Mouse (Mus musculus) left cerebral cortex, postnatal 10 days (tissue): ENCODE measurements around the gene Gm20683. TPM values are rescaled to one million over a fixed set of nuclear protein-coding genes. Genes with fewer than 3 reads are reported as not detected.

Source experiments
- DNase-seq, 2 experiments: peaks; one replicate each; pipeline ENCODE4 v3.0.0; 2021 to 2022; ENCODE audit warnings: low spot score in 2 of 2, mixed read lengths in 1 of 2; ENCODE audit errors: extremely low spot score in 1 of 2
- intact Hi-C: fragments of 180-260 bp; cut with DNase I; formaldehyde crosslinking; loops from one replicate; pipeline ENCODE4 v1.15.1; 2025
- microRNA-seq: library from miRNA; unstranded; fragments of <30 nt; microRNA quantifications from one replicate; pipeline ENCODE4 v1.2.0, GENCODE M21; 2022
- total RNA-seq, 2 experiments: library from RNA; stranded (reverse); gene quantifications; 2 replicates each; pipeline ENCODE4 v1.2.3; 2021

Gene Gm20683
- total RNA-seq, 2 experiments from 2014 or later = 28.7 to 29.9 TPM

- intact Hi-C loops = no loop called here
- no peak for DNase-seq
Measured at GRCm38 (mm10) chr17:25786781-25787504, 54.6 kb downstream of the Gm20683 start.

GRCm38 (mm10) chr17:25786280-25786679 lies 55.3 kb downstream of the Gm20683 start, which contains the start of gene Ccdc78:
Gene Ccdc78, plus strand, starts transcription at chr17:25786580.
- intact Hi-C loops = no loop called here
- no peak for DNase-seq

GRCm38 (mm10) chr17:25785281-25785745 lies 56.2 kb downstream of the Gm20683 start, which contains the start of gene Haghl:
Gene Haghl, minus strand, starts transcription at chr17:25785673.
- DNase-seq = peak; percentile 95 to 97
- intact Hi-C loops = no loop called here

Small RNA genes lying within 50 kb of the gene (microRNA-seq; reads per million reads assigned to microRNA genes)
- 2.9 reads per million, percentile 2 among the genes with 10 or more reads in this experiment for gene Mir3082

Other genes starting within 250 kb of the Gm20683 start
- 10 to 100 TPM; 86.1 to 88.9 TPM for gene Gng13, start 124.6 kb downstream of the Gm20683 start, total RNA-seq
- 1 to 10 TPM; 3.0 to 4.8 TPM for gene Chtf18, start 114.3 kb downstream of the Gm20683 start, total RNA-seq
- 10 to 100 TPM; 31.9 to 32.4 TPM for gene Rpusd1, start 114.1 kb downstream of the Gm20683 start, total RNA-seq
- not detected for gene Mslnl, start 105.7 kb downstream of the Gm20683 start, total RNA-seq
- gene Msln, start 87.4 kb downstream of the Gm20683 start, total RNA-seq = 1 to 10 TPM; 4.0 to 5.4 TPM
- 10 to 100 TPM; 26.2 to 26.3 TPM for gene Narfl, start 68.0 kb downstream of the Gm20683 start, total RNA-seq
- gene Haghl, start 56.1 kb downstream of the Gm20683 start, total RNA-seq = 100 to 1,000 TPM; 132 to 133 TPM
- gene Ccdc78, start 55.2 kb downstream of the Gm20683 start, total RNA-seq = under 1 TPM in 1 of 2 experiments, not detected in 1; 0.16 TPM
- gene Fam173a, start 48.9 kb downstream of the Gm20683 start, total RNA-seq = 10 to 100 TPM; 74.3 to 74.9 TPM
- gene AC134908.4, start 46.1 kb downstream of the Gm20683 start, total RNA-seq = 1 to 10 TPM; 1.7 to 2.3 TPM
- gene Metrn, start 44.6 kb downstream of the Gm20683 start, total RNA-seq = 10 to 100 TPM; 59.8 to 61.1 TPM
- gene Fbxl16, start 32.7 kb downstream of the Gm20683 start, total RNA-seq = 100 to 1,000 TPM; 306 to 311 TPM
- 10 to 100 TPM; 20.4 to 24.6 TPM for gene Wdr24, start 18.1 kb downstream of the Gm20683 start, total RNA-seq
- 10 to 100 TPM; 59.9 to 61.5 TPM for gene Jmjd8, start 12.9 kb downstream of the Gm20683 start, total RNA-seq
- 100 to 1,000 TPM; 168 to 171 TPM for gene Stub1, start 8.4 kb downstream of the Gm20683 start, total RNA-seq
- gene Rhbdl1, start 4.5 kb downstream of the Gm20683 start, total RNA-seq = 10 to 100 TPM; 84.5 to 94.2 TPM
- 10 to 100 TPM; 68.8 to 74.7 TPM for gene Rhot2, start 3.1 kb upstream of the Gm20683 start, total RNA-seq
- 10 to 100 TPM; 34.0 to 35.6 TPM for gene Wdr90, start 19.7 kb upstream of the Gm20683 start, total RNA-seq
- 10 to 100 TPM; 27.7 to 31.4 TPM for gene Mcrip2, start 27.0 kb upstream of the Gm20683 start, total RNA-seq
- gene Mettl26, start 33.3 kb upstream of the Gm20683 start, total RNA-seq = 10 to 100 TPM; 34.8 to 36.0 TPM
- gene Wfikkn1, start 39.1 kb upstream of the Gm20683 start, total RNA-seq = 1 to 10 TPM in 1 of 2 experiments, under 1 TPM in 1; 0.63 to 1.4 TPM
- gene Rab40c, start 78.0 kb upstream of the Gm20683 start, total RNA-seq = 10 to 100 TPM; 46.2 to 53.4 TPM
- gene Pigq, start 103.2 kb upstream of the Gm20683 start, total RNA-seq = 100 to 1,000 TPM; 123 to 126 TPM
- gene Nhlrc4, start 103.2 kb upstream of the Gm20683 start, total RNA-seq = not detected
- gene A930017K11Rik, start 110.8 kb upstream of the Gm20683 start, total RNA-seq = not detected
- 10 to 100 TPM; 41.5 to 42.5 TPM for gene Capn15, start 144.0 kb upstream of the Gm20683 start, total RNA-seq
- 10 to 100 TPM; 67.5 to 73.8 TPM for gene Rab11fip3, start 227.8 kb upstream of the Gm20683 start, total RNA-seq
- 10 to 100 TPM; 25.2 to 27.2 TPM for gene Decr2, start 248.6 kb upstream of the Gm20683 start, total RNA-seq